Mouse (Mus musculus): ENCODE measurements around the gene Olfr961. TPM values are rescaled to one million over a fixed set of nuclear protein-coding genes. Genes with fewer than 3 reads are reported as not detected.

The Olfr961 gene
- not detected for total RNA-seq (2022)

- DNase-seq (ENCODE audit: low spot score): no peak
Observed at GRCm38 (mm10) chr9:39644785-39645184, at the start of gene Olfr961. Gene Olfr961, plus strand, starts transcription at chr9:39645085.

GRCm38 (mm10) chr9:39602536-39603332 is 42.2 kb upstream of the Olfr961 start:
- no peak for DNase-seq (ENCODE audit: low spot score)

DNA sequence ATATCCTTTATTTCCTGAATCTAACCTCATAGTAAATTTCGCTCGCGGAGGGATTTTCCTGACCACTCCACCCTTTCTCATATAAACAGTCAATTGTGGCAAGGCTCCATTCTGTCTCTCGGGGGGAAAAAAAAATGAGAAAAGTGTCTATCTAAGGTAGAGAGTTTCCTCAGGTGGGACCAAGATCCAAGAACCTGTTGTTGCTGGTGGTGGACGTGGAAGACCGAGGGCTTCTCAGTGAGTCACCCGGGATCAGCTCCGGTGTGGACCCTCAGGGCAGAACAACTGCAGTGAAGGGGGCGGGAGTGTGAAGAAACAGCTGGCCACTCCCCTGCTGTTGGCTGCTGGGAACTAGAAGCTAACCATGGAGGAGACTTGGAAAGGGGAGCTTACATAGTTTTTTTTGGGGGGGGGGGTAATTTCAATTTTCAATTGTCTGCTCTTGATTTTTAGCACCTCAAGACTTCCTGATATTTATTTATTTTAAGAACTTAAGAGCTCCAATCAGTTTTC is 41.5 kb upstream of the Olfr961 start:
- DNase-seq (ENCODE audit: low spot score): no peak

DNA sequence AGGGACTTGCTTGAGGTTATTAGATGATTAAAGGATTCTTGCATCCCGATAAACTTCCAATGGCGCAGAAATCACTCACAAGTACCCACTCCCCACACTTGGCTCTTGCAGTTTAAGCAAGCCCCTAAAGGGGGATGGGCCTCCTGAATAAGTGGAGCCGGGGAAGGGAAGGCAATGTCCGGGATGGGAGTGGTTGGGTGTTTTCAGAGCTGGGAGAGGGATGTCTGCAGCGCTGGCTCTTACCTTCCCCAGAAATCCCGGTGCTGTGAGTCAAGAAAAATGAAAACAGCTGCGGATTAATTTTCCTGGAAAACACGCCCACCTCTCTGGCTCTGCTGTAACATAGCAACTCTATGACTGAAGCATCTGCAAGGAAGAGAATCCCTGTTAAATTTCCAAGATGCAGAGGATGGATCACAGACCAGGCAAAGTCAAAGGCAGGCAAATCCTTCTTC is 40.9 kb upstream of the Olfr961 start, which contains the start of gene AW551984:
Gene AW551984, minus strand, starts transcription at position 405 of the 455 bp plus-strand sequence.
- no peak for DNase-seq (ENCODE audit: low spot score)

GRCm38 (mm10) chr9:39608497-39608896 is 36.4 kb upstream of the Olfr961 start:
- no peak for DNase-seq (ENCODE audit: low spot score)

GRCm38 (mm10) chr9:39610355-39610754 is 34.5 kb upstream of the Olfr961 start, which contains the start of gene Olfr148:
Gene Olfr148, plus strand, starts transcription at chr9:39610655.
- DNase-seq (ENCODE audit: low spot score): no peak

DNA sequence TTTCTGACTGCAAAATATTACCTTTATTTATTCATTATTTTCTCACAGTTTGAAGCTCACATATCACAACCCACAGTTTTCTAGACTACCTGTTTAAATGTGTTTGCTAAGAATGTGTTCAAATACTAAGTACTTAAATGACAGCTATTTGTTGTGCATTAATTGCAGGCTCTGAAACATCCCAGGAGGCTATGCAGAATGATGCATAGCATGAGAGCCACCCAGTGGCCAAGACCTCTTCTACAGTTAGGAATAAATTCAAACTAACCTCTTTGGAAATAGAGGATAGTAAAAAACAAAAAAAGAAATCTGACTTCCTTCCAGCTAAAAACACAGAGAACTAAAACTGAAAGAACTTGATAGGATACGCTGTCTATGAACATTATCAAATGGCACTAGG is 32.9 kb upstream of the Olfr961 start:
- no peak for DNase-seq (ENCODE audit: low spot score)

DNA sequence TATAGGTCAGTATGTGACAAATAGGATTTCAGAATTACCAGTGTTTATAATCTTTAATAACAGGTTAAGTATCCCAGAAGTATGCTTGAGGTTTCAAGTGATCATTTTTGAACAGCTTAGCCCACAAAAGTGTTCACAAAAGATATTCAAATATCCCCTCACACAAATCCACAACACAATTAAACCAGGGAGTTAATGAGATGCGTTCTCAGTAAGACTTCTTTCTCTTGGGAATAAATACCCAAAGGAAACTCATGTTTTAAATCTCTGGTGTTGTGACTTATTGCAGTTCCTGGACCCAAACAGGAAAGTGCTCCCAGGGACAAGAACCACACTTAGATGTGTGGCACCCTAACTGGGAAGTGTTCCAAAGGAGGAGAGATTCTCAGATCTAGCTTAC is 23.8 kb upstream of the Olfr961 start, which contains the start of gene Olfr960:
Gene Olfr960, plus strand, starts transcription at position 301 of the 400 bp plus-strand sequence.
- no peak for DNase-seq (ENCODE audit: low spot score)

GRCm38 (mm10) chr9:39623783-39624182 is 21.1 kb upstream of the Olfr961 start:
- DNase-seq (ENCODE audit: low spot score): no peak

DNA sequence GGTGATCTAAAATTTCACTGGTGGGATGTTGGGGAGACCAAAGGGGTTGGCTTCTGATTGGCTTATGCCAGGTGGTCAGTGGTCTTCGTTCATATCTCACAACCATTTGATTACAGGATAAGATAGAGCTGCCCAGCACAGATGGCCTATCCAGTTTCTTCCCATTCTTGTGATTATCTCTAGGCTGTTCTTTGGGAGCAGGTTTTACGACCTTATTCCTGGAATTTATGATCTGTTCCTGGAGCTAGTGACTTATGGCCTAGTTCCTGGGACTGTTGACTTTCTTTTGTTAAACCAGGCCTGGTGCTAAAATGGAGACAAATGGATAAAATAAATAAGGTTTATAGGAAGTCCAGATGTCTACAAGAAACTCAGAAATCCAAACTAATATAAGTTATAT is 20.2 kb upstream of the Olfr961 start:
- no peak for DNase-seq (ENCODE audit: low spot score)

- DNase-seq (ENCODE audit: low spot score): no peak
Observed at GRCm38 (mm10) chr9:39629069-39629468, 15.8 kb upstream of the Olfr961 start.

- DNase-seq (ENCODE audit: low spot score): no peak
Observed at GRCm38 (mm10) chr9:39633913-39634594, 10.8 kb upstream of the Olfr961 start.

GRCm38 (mm10) chr9:39647382-39647781 is 2.5 kb downstream of the Olfr961 start:
- no peak for DNase-seq (ENCODE audit: low spot score)

DNA sequence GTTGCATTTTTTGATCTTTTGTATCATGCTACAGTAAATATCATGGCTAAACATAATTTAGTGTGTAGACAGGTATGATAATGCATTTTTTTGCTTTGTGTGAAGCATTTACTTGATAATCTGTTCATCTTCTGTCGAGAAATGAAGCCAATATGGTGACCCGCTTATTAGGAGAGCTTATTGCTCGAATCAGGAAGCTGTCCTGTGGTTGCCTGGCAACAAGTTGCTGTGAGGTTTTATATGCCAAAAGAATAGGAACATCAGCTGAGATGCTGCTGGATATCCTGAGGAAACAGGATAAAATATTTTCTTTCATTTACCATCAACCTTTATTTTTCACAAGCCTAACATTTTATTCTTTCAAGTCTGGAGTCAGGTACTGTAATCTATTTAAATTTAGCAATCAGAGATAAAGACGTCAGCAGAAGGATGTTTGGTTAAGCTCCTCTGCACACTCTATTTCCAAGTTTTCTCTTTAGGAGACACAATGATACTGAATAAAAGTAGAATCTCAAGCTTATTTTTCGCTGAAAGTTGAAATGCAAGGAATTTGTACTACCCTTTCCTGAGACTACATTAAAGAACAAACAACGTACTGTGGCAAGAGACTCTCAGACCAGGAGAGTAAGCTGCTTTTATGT is 10.0 kb downstream of the Olfr961 start:
- DNase-seq (ENCODE audit: low spot score): no peak

GRCm38 (mm10) chr9:39666905-39667304 is 22.0 kb downstream of the Olfr961 start, which contains the start of gene Olfr963:
Gene Olfr963, plus strand, starts transcription at chr9:39667205.
- no peak for DNase-seq (ENCODE audit: low spot score)

GRCm38 (mm10) chr9:39669723-39670122 is 24.8 kb downstream of the Olfr961 start:
- no peak for DNase-seq (ENCODE audit: low spot score)

DNA sequence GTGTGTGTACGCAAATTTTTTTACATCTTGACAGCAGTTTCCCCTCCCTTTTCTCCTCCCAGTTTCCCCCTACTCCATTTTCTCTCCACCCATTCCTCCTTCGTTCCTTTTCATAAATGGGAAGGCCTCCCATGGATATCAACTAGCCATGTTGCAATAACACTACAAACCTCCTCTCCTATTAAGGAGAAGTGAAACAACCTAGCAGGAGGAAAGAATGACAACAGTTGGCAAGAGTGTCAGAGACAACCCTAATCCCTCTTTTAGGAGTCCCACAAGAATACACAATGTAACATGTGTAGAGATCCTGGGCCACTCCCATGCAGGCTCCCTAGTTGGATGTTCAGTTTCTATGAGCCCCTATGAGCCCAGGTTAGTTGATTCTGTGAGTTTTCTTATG is 29.9 kb downstream of the Olfr961 start:
- no peak for DNase-seq (ENCODE audit: low spot score)

DNA sequence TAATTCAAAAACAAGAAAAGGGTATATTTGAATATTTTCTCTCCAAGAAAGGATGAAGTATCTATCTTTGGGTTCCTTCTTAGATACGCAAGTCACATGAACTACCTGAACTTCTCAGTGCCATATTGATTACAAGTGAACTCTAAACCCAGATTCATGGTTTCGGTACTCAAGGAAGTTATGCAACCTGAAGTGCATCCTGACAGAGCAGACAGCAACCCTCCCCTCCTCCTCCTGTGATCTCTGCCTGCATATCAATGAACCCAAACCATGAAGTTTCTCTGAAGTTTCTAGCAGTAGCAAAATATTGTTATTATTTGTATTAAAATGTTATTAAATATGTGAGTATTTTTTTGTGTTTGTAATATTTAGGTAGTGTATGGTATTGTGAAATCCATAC is 33.7 kb downstream of the Olfr961 start:
- DNase-seq (ENCODE audit: low spot score): no peak

DNA sequence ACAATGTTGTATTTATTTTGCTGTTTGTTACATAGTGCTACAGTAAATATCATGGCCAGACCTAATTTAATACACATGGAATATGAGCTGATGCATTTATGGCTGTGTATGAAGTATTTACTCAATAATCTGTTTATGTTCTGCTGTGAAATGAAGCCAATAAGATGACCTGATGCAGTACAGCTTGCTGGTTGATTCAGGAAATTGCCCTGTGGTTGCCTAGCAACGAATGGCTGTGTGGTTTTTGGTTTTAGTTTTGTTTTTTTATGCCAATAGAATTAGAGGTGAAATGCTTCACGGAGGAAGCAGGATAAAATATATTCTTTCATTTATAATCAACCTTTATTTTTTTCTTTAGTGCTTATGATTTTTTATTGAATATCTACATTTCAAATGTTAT is 34.4 kb downstream of the Olfr961 start:
- no peak for DNase-seq (ENCODE audit: low spot score)

Measured in heart, adult 8-10 months (tissue).